Mouse (Mus musculus) ES-Bruce4 (cell line): ENCODE measurements around the gene Gnl1.

Source experiments
- CTCF ChIP-seq: IDR thresholded peaks from one replicate; pipeline ENCODE4 v1.8.1; 2011; ENCODE audit warnings: low read depth, low read length
- EP300 ChIP-seq: IDR thresholded peaks from 2 replicates; pipeline ENCODE4 v1.6.1; 2011; ENCODE audit warnings: low read depth, low read length; ENCODE audit not compliant: insufficient read depth
- POLR2A ChIP-seq: IDR thresholded peaks from one replicate; pipeline ENCODE4 v1.8.1; 2011; ENCODE audit warnings: low read length; ENCODE audit not compliant: insufficient read depth

DNA sequence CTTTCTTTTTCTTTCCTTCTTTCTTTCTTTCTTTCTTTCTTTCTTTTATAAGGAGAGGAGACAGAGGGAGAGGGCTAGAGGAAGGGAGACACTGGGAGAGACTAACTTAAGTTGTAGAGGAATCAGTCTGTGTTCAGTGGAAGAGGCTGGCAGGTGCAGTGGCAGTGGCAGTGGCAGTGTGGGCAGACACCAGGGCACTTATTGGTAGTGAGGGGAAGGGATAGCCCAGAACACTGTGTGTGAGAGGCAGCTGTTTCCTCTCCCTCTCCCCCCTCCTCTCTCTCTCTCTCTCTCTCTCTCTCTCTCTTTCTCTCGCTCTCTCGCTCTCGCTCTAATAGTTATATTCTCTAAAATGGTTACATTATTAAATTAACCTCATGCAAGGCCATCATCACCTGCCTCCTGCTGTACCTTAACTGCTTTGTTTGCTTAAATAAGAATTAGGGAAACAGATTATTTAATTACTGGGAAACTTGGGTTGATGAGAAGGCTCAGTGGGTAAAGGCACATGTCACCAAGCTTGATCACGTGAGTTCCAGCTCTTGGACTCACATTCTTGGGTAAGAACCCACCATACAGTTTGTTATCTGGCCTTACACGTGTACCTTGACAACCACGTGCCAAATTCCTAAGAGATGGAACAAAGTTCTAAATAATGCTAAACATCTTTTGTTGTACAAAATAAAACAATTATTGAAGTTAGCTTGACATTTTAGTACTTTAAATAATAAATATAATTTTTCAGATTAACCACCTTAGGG lies 19.1 kb downstream of the Gnl1 start:
- TF ChIP-seq CTCF: no peak
- TF ChIP-seq EP300: no peak
- no peak for TF ChIP-seq POLR2A
